Mouse (Mus musculus) kidney, adult 2 months (tissue): ENCODE data around the gene 4931406P16Rik.

ENCODE experiments used
- CTCF ChIP-seq: fragments of 200-500 bp; conservative IDR thresholded peaks from 2 replicates; pipeline ENCODE4 v1.5.1; 2011; ENCODE audit warnings: low read depth, mild to moderate bottlenecking, control low read depth, low read length, moderate library complexity, mixed read lengths; ENCODE audit not compliant: insufficient read depth, insufficient read length
- POLR2A ChIP-seq: fragments of 200-500 bp; IDR thresholded peaks from one replicate; pipeline ENCODE4 v1.6.1; 2011; ENCODE audit warnings: low read depth, low read length, control low read depth

- TF ChIP-seq CTCF = no peak
- TF ChIP-seq POLR2A = no peak
Observed at GRCm38 (mm10) chr7:34214644-34215043, 98.7 kb downstream of the 4931406P16Rik start.
